Mouse (Mus musculus): ENCODE data around the gene Slc43a2.

Slc43a2 gene

DNA sequence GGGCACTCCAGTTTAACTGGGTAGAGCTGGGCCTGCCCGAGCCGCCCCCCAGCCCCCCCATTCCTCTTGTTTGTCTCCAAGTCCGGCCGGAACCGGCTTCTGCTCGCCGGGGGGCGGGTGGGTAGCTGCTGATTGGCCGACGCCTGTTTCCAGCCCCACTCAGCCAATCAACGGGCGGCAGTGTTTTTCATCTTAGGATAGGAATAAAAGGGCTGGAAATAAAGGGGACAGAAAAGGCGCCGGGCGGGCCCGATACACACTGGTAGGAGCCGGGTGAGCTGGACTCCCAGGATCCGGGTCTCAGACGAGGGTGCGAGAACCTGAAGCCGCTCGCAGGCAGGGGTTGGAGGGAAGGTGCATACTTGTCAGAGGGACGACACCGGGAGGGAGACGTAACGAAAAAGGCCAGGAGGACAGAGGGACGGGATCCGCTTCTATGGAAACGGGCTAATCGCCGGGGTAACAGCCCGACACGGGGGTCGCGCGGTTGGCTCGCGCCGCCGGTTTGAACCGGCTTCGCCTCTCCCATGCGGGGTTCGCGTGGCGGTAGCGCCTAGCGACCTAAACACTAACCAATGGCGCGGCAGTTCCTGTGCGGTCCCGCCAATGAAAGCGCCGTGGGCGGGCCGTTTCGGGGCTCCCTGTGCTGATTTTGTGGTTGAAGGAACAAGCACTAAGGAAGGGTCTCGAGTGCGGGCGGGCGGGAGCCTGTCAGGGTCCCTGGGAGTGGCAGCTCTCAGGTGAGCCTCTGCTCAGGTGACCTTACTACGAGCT lies at the start of gene Slc43a2:
Slc43a2 (plus strand) TSS at position 226 of the 774 bp plus-strand sequence.
- DNase-seq: peak; percentile 95

DNA sequence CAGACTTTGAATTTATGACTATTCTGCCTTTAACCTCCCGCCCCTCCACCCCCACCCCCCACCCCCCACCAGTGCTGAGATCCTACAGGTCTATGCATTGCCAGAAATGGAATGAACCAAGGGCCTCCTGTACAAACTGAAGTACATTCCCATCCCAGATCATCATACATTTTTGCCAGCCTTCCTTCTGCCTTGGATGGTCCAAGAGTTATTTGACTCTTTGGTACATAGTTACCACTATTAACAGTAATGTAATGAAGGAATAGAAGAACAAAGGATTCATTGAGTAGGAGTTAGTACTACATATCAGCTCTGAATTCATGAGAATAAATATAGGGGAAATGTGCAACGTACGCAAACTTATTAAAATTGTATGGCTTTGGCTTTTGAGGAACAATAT lies 45.3 kb upstream of the Slc43a2 start:
- DNase-seq: no peak

DNA sequence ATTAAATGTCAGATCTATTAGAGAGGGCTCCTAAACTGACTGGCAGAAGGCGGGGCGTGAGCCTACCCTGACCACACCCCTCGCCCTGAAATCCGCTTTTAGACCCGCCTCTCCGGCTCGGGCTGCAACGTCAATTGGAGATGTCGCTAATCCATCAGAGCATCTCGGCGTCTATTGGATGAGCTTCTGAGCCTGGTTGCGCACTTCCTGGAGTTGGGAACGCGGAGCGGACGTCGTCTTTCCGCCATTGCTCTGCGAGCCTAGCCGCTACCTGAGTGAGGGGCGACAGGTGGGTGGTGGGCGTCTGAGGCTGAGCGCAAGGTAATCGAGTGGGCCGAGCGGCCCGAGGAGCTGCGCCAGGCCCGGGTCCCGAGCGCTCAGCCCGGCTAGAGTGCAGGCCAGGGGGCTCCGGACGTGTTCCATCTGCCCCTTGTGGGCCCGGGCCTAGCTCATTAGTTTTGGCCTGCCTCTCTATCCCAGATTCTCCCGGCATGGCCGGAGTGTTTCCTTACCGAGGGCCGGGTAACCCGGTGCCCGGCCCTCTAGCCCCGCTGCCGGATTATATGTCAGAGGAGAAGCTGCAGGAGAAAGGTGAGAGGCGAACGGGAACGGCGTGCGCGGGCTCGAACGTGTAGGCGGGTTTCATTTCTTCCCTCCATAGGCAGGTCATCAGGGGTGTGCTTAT lies 44.8 kb upstream of the Slc43a2 start, which contains the start of gene Prpf8:
Prpf8 (plus strand) TSS at position 216 of the 685 bp plus-strand sequence.
- peak; percentile 94 for DNase-seq

DNA sequence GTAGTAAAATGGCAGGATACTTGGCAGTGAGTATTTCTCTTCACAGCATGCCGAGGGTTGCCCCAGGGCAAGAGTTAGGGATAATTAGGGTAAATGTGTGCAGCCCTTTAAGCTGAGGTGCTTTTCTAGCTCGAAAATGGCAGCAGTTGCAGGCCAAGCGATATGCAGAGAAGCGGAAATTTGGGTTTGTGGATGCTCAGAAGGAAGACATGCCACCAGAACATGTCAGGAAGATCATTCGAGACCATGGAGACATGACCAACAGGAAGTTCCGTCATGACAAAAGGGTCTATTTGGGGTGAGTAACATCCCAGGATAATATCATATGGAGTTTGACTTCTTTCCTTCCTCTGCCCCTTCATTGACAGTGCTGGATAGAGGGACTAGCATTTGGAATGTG lies 44.0 kb upstream of the Slc43a2 start:
- no peak for DNase-seq

DNA sequence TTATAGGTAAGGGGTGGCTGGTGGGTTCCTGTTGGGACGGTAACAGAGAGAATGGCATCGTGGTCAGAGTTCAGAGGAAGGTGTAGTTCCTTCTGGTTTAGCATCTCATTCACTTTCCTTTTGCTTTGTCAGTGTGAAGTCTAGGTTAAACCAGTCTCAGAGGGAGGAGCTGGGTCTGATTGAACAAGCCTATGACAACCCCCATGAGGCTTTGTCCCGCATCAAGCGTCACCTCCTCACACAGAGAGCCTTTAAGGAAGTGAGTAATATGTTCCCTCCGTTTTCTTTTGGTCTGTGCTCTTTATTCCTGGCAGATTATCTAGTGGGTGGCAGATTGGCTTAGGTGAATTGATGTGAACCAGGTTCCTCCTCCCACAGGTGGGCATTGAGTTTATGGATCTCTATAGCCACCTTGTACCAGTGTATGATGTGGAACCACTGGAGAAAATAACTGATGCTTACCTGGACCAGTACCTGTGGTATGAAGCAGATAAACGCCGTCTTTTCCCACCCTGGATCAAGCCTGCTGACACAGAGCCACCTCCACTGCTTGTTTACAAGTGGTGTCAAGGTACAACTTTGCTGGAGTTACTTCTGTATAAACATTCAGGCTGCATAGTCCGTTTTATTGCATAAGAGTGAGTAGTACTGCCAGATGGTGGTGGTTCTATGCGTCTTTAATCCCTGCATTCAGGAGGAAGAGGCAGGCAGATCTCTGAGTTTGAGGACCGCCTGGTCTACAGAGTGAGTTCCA lies 37.0 kb upstream of the Slc43a2 start:
- DNase-seq: no peak

DNA sequence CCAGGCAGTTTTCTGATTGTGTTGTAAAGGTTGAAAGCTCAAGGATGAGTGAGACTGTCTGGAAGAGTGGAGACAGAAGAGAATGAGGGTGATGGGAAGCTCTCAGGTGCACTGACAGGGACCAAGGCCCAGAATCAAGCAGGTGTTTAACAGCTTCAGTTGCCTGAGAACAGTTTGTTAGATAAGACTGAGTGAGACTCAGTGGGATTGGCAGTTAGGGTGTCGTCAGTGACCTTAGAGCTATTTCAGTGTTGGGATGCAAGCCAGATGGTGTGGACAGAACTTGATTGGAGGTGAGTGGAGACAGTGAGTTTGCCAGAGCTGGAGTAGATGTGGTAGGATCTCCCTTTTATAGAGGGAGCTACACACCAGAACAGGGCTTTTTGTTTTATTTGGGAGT lies 33.4 kb upstream of the Slc43a2 start:
- DNase-seq: no peak

DNA sequence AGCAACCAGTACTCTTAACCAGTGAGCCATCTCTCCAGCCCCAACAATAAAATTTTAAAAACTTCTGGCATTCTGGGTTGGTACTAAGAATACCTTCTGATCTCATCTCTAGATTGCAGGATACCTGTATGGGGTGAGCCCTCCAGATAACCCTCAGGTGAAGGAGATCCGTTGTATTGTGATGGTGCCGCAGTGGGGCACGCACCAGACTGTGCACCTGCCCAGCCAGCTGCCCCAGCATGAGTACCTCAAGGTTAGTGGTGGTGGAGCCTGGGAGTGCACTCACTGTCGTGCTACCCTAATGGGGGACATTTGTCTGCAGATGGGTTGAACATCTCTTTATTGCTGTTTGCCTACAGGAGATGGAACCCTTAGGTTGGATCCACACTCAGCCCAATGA lies 23.3 kb upstream of the Slc43a2 start:
- DNase-seq: no peak

DNA sequence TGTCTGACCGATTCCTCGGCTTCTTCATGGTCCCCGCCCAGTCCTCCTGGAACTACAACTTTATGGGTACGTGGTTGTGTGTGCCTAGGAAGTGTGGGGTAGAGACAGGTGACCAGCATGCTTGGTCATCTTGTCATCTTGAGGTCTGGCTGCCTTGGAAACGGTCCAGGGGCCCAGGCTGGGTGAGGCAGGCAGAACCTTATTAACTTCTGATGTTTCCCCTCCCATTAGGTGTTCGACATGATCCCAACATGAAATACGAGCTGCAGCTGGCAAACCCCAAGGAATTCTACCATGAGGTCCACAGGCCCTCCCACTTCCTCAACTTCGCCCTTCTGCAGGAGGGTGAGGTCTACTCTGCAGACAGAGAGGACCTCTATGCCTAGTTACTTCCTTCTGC lies 22.6 kb upstream of the Slc43a2 start:
- DNase-seq: no peak

DNA sequence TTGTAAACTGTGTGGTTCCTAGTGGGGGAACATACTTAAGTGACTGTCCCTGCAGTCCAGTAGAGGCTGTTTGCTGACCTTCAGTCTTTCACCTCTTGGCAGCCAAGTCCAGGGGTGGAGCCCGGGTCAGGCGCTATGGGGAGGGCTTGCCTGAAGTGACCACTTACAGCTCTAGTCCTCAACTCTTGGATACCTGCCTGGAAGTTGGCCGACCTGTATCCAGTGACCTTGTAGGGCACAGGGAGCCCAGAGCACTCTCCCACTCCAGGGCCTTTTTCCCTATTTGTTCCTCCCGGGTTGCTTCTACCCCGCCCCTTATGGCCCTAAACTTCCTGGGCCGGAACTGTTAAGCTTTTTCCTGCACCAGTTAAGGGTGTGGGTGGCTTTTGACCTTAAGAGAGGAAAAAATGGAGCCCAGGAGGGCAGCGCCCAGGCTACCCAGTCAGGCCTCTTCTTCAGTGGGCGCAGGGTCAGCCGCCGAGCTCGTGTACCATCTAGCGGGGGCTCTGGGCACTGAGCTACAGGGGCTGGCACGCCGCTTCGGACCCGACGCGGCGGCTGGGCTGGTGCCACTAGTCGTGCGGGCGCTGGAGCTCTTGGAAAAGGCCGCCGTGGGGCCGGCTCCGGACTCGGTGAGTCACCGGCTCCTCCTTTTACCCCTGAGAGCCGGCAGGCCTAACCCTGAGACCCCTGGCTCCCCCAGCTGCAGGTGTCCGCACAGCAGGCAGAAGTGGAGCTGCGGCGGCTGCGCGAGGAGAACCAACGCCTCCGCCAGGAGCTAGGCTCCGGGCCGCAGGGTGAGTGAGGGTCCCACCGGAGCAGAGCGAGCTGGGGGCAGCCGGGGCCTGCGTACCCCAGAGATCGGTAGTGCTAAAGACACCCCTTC lies 21.5 kb upstream of the Slc43a2 start, which contains the start of gene Rilp:
Rilp (plus strand) TSS at position 354 of the 886 bp plus-strand sequence.
- no peak for DNase-seq

DNA sequence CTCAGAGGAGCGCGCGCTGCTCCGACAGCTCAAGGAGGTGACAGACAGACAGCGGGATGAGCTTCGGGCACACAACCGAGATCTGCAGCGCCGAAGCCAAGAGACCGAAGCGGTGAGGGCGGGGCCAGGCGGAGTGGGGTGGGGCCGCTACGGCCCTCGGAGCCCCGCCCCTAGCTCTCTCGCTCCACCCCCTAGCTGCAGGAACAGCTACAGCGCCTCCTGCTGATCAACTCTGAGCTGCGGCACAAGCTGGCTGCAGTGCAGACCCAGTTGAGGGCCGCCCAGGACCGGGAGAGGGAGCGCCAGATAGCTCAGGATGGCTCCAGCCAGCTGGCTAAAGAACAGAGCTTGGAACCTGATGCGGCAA lies 20.9 kb upstream of the Slc43a2 start:
- peak; percentile 99 for DNase-seq

DNA sequence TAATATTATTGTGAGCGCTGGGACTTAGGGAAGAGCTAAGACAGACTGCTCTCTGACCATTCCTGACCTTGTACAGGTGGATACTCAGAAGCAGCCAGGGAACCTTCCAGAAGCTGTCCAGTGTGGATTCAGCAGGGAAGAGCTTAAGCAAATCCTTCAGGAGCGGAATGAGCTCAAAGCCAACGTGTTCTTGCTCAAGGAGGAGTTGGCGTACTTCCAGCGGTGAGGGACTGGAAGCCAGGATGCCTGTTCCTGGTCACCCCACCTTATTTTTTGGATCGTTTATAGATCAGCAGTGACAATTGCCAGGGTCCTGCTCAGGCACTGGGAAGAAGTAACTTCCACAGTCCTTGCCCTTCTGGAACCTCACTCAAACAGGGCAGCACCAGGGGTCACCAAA lies 20.3 kb upstream of the Slc43a2 start:
- DNase-seq: no peak

DNA sequence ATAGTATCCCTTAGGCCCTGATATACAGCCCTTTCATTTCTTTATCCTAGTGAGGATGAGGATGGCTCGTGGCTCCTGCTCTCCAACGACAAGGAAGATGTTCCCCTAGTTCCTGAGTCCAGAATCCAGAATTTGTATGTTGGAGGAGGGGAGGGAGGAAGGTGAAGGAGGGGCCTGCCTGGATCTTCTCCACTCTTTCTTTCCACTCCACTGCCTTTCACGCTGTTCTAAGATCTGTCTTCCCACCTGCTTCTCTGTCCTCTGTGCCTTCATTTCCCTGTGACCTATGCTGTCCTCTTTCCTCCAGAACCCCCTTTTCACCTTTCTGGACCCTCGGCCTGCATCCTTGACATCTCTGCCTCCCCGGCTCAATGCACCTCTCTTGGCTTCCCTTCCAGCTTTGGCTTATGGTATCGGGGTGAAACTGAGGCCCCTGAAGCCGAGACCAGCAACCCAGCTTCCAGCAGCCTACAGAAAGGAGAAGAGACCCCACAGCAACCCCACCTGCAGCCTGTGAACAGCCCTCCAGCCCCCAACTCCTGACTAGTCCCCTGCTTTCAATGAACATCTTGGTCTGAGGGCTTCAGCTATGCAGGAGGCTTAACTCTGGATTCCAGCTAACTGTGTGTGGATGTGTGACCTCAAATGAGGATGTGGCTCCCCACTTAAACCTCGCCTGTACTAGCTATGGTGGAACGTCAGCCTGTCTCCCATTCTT lies 19.0 kb upstream of the Slc43a2 start:
- DNase-seq: no peak

DNA sequence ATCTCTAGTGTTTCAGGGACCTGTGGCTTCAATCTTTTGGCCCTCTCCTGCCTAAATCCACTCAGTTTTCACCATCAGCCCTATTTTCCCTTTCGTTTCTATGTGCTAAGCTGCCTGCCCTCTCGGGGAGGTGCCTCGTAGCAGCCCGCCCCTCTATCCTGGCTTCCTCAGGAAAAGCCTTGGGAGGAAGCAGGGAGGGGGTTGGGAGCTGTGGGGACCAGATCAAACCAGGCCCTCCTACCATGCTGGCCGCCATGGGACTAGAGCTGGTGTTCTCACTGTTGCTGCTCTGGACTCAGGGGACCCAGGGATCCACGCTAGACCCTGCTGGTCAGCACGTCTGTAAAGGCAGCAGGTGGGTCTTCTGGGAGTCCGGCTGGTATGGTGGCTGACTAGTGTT lies 18.2 kb upstream of the Slc43a2 start, which contains the start of gene Scarf1:
Scarf1 (plus strand) TSS at position 205 of the 400 bp plus-strand sequence.
- no peak for DNase-seq

DNA sequence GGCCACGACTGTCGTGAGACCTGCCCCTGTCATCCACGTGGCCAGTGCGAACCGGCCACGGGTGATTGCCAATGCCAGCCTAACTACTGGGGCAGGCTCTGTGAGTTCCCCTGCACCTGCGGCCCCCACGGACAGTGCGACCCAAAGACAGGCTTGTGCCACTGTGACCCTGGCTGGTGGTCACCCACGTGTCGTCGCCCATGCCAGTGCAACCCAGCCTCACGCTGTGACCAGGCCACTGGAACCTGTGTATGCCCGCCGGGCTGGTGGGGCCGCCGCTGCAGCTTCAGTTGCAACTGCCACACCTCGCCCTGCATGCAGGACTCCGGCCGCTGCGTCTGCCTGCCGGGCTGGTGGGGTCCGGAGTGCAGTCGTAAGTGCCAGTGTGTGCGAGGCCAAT lies 16.3 kb upstream of the Slc43a2 start:
- DNase-seq: no peak

DNA sequence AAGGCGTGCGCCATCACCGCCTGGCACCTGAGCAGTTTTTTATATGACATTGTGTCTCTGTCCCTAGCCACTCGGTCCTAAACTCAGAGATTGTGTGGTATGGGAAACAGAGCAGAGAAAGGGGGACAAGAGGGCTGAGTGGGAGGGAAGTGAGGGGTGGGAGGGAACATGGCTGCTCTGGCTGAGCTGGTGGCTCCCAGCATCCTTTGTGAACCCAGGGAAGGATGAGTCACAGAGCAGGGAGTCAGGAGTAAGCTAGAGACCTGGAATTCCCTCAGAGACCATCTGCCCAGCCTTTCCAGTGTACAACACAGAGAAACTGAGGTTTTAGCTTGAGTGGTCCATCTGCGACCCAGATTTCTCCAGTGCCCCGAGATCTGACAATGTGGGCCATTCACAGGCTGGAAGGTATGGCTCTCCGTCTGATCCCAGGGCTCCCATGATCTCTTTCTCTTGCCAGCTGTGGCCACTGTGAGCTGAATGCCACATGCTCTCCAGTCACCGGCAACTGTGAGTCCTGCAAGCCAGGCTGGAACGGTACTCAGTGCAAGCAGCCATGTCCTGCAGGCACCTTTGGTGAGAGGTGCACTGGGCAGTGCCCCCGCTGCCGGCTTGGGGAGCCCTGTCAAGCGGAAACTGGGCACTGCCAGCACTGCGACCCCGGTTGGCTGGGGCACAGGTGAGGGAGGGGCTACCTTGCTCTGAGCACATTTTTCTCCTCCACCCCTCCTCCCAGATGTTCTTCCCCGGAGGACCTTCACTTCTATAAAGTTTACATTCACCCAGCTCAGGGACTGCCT lies 11.5 kb upstream of the Slc43a2 start:
- no peak for DNase-seq

DNA sequence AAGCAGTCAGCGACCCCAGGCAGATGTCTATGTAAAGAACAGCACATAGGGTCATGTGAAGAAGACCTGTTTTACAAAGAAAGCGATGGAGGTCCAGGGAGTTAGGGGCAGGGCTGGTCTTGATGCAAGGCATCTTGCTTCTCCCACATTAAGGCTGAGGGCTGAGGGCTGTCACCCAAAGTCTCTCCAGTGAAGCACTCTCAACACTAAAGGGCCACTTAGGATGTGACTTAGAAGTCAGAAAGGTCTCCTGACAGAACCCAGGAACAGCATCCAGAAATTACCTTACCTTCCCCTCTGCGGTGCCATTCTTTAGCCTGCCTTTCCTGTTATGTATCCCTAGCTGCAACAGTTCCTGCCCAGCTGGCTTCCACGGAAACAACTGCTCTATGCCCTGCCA lies 9.9 kb upstream of the Slc43a2 start:
- DNase-seq: no peak

DNA sequence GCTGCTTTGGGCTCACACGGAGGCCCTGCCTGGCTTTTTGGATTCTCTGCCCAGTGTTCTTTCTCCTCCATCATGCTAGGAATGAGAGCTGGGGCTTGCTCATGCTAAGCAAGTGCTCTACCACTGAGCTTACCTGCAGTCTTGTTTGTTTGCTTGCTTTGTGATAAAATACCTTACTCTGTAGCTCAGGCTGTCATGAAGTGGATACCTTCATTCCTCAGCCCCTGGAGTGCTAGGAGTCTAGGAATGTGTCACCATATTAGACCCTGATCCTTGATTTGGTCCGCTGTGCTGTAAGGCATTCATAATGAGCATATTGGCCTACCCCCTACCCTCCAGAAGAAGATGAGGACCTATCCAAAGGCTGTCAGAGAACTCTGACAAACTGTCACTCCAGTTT lies 8.7 kb upstream of the Slc43a2 start:
- no peak for DNase-seq

DNA sequence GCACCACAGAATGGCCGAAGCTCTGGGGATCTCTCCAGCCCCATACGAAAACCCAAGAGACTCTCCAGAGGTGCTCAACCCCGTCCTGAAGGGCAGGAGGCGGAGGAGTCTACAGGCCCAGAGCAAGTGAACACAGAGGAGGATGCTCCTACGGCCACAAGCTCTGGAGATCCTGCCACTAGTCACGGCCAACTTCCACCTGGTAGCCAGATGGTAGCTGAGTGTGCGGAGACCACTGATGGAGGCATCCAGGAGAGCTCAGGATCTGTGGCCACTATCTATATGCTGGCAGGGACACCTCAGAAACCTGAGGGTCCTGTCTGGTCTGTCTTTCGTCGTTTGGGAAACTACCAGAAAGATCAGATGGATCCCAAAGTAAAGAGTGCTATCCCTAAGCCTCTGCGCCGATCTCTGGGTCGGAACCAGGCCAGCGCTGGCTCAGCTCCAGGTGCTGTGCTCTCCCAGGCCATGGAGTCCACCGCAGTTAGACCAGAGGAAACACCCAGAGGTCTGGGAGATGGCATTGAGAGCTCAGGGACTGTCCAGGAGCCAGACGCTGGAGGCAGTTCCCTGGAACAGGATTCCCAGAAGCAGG lies 5.9 kb upstream of the Slc43a2 start:
- DNase-seq: no peak

DNA sequence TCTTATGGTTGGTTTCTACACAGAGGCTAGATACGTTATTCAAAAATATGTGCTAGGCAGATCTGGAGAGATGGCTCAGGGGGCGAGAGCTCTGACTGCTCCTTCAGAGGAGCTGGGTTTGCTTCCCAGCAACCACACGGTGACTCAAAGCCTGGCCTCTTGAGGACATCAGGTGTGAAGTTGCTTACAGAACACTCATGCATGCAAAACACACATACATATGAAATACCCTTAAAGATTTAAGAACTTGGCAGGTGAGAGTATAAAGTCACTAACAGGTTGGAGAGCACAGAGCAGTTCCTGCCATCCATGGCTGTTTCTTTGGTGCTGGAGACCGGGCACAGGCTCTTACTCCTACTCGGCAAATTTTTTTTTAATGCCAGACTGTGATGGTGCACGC lies 4.6 kb upstream of the Slc43a2 start:
- DNase-seq: no peak

DNA sequence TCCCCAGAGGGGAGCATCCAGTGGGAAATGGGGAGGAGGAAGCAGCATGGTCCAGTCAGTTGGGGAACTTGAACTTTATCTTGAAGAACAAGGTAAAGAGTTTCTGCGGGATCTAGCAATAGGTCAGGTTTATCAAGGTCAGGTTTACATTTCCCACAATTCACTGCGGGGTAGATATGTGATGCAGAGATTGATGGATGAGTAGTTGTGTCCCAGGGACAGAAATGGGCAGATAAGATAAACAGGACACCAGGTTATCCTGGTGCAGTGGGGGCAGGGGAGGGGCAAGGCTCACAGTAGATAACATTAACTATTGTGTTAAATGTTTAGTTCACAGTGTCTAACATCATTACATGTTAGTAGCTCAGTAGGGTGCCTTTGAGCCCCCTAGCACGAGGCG lies 1.7 kb upstream of the Slc43a2 start:
- DNase-seq: no peak

DNA sequence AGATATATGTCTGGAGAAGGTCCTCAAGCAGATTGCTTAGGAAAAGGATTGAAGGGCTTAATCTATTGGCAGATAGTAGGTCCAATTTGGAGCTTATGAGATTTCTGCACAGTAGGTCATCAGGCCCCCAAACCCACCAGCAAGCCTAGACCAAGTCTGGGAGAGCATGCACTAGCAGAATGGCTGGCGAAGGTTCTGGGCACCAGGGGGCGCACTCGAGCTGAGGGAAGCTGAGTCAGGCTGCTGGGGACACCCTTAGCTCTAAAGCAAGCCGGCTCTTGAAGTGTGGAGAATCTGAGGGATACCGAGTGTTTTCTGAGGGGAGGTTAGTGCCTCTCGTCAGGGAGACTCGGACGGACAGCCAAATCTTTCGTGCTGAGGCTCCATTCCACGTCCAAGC lies 1.2 kb upstream of the Slc43a2 start:
- DNase-seq: peak; percentile 100

All from thymus, postnatal 4 days (tissue).